Mouse (Mus musculus): ENCODE results near the gene Cpne9.
A peak's percentile ranks its signal among the peaks of the same experiment; 100 is the strongest.

Cpne9 gene

GRCm38 (mm10) chr6:113296046-113296445 is 13.9 kb downstream of the Cpne9 start:
- TF ChIP-seq POU5F1 (IDR thresholded peaks at IDR 0.05; ENCODE audit: borderline replicate concordance, low read length) (no peak), CTCF (conservative IDR thresholded peaks at IDR 0.05; ENCODE audit: low read length) (no peak)
- H3K4me3 ChIP-seq (replicated peaks; ENCODE audit: low read length), result no peak overlapping the region
- no peaks in the 10 kb centered on the region for H3K27me3 ChIP-seq (ENCODE audit: insufficient read depth, low read length)
- H3K9me3 ChIP-seq (ENCODE audit: low read length), result no peaks in the 10 kb centered on the region
- H3K36me3 ChIP-seq (ENCODE audit: insufficient read depth, low read length), result no peaks in the 10 kb centered on the region
- H3K4me1 ChIP-seq (replicated peaks; ENCODE audit: low read depth, low read length), result peaks cover 80% of the 10 kb centered on the region

- Histone ChIP-seq H3K4me3 (replicated peaks; ENCODE audit: low read length) (no peak overlapping the region), H3K27me3 (ENCODE audit: insufficient read depth, low read length) (no peaks in the 10 kb centered on the region), H3K9me3 (ENCODE audit: low read length) (no peaks in the 10 kb centered on the region), H3K36me3 (ENCODE audit: insufficient read depth, low read length) (no peaks in the 10 kb centered on the region), H3K4me1 (replicated peaks; ENCODE audit: low read depth, low read length) (peaks cover 85% of the 10 kb centered on the region)
- no peak for TF ChIP-seq CTCF (conservative IDR thresholded peaks at IDR 0.05; ENCODE audit: low read length)
- no peak for TF ChIP-seq POU5F1 (IDR thresholded peaks at IDR 0.05; ENCODE audit: borderline replicate concordance, low read length)
- TF ChIP-seq NANOG (IDR thresholded peaks at IDR 0.05; ENCODE audit: borderline replicate concordance, low read length), result no peak
Measured at GRCm38 (mm10) chr6:113296639-113297038, 14.5 kb downstream of the Cpne9 start.

- Histone ChIP-seq H3K36me3 (ENCODE audit: insufficient read depth, low read length) (no peaks in the 10 kb centered on the region), H3K4me1 (replicated peaks; ENCODE audit: low read depth, low read length) (peaks cover 70% of the 10 kb centered on the region), H3K9me3 (ENCODE audit: low read length) (no peaks in the 10 kb centered on the region), H3K27me3 (ENCODE audit: insufficient read depth, low read length) (no peaks in the 10 kb centered on the region), H3K4me3 (replicated peaks; ENCODE audit: low read length) (no peak overlapping the region)
- TF ChIP-seq NANOG (IDR thresholded peaks at IDR 0.05; ENCODE audit: borderline replicate concordance, low read length) (no peak), POU5F1 (IDR thresholded peaks at IDR 0.05; ENCODE audit: borderline replicate concordance, low read length) (no peak), CTCF (conservative IDR thresholded peaks at IDR 0.05; ENCODE audit: low read length) (no peak)
Measured at GRCm38 (mm10) chr6:113301350-113301749, 19.2 kb downstream of the Cpne9 start.

- peaks cover 61% of the 10 kb centered on the region for H3K4me1 ChIP-seq (replicated peaks; ENCODE audit: low read depth, low read length)
- H3K9me3 ChIP-seq (ENCODE audit: low read length), result no peaks in the 10 kb centered on the region
- no peaks in the 10 kb centered on the region for H3K27me3 ChIP-seq (ENCODE audit: insufficient read depth, low read length)
- no peaks in the 10 kb centered on the region for H3K36me3 ChIP-seq (ENCODE audit: insufficient read depth, low read length)
- no peak for TF ChIP-seq POU5F1 (IDR thresholded peaks at IDR 0.05; ENCODE audit: borderline replicate concordance, low read length)
- no peak; the same call in none of the 2 replicates for TF ChIP-seq CTCF (conservative IDR thresholded peaks at IDR 0.05; ENCODE audit: low read length)
- no peak for TF ChIP-seq NANOG (IDR thresholded peaks at IDR 0.05; ENCODE audit: borderline replicate concordance, low read length)
- H3K4me3 ChIP-seq (replicated peaks; ENCODE audit: low read length), result no peak overlapping the region
Measured at GRCm38 (mm10) chr6:113302258-113302657, 20.2 kb downstream of the Cpne9 start.

- no peaks in the 10 kb centered on the region for H3K9me3 ChIP-seq (ENCODE audit: low read length)
- peaks cover 52% of the 10 kb centered on the region for H3K4me1 ChIP-seq (replicated peaks; ENCODE audit: low read depth, low read length)
- H3K4me3 ChIP-seq (replicated peaks; ENCODE audit: low read length), result peak overlapping the region; percentile 100
- TF ChIP-seq CTCF (conservative IDR thresholded peaks at IDR 0.05; ENCODE audit: low read length), result no peak
- H3K27me3 ChIP-seq (ENCODE audit: insufficient read depth, low read length), result no peaks in the 10 kb centered on the region
- H3K36me3 ChIP-seq (ENCODE audit: insufficient read depth, low read length), result peaks cover 21% of the 10 kb centered on the region
Measured at GRCm38 (mm10) chr6:113306322-113306985, 24.3 kb downstream of the Cpne9 start.

- H3K9me3 ChIP-seq (ENCODE audit: low read length), result no peaks in the 10 kb centered on the region
- TF ChIP-seq POU5F1 (IDR thresholded peaks at IDR 0.05; ENCODE audit: borderline replicate concordance, low read length) (no peak), NANOG (IDR thresholded peaks at IDR 0.05; ENCODE audit: borderline replicate concordance, low read length) (no peak), CTCF (conservative IDR thresholded peaks at IDR 0.05; ENCODE audit: low read length) (no peak)
- H3K36me3 ChIP-seq (ENCODE audit: insufficient read depth, low read length), result peaks cover 26% of the 10 kb centered on the region
- peak within 1 kb of the TSS; percentile 100 for H3K4me3 ChIP-seq (replicated peaks; ENCODE audit: low read length)
- no peaks in the 10 kb centered on the region for H3K27me3 ChIP-seq (ENCODE audit: insufficient read depth, low read length)
- H3K4me1 ChIP-seq (replicated peaks; ENCODE audit: low read depth, low read length), result peaks cover 47% of the 10 kb centered on the region
Measured at GRCm38 (mm10) chr6:113306986-113307349, 24.9 kb downstream of the Cpne9 start, which contains the start of gene Brpf1. Gene Brpf1, plus strand, starts transcription at chr6:113307137.

GRCm38 (mm10) chr6:113307481-113308121 is 25.5 kb downstream of the Cpne9 start:
- H3K4me3 ChIP-seq (replicated peaks; ENCODE audit: low read length), result peak overlapping the region; percentile 100
- peaks cover 41% of the 10 kb centered on the region for H3K4me1 ChIP-seq (replicated peaks; ENCODE audit: low read depth, low read length)
- TF ChIP-seq NANOG (IDR thresholded peaks at IDR 0.05; ENCODE audit: borderline replicate concordance, low read length) (no peak), CTCF (conservative IDR thresholded peaks at IDR 0.05; ENCODE audit: low read length) (no peak), POU5F1 (IDR thresholded peaks at IDR 0.05; ENCODE audit: borderline replicate concordance, low read length) (no peak)
- H3K9me3 ChIP-seq (ENCODE audit: low read length), result no peaks in the 10 kb centered on the region
- H3K36me3 ChIP-seq (ENCODE audit: insufficient read depth, low read length), result peaks cover 32% of the 10 kb centered on the region
- no peaks in the 10 kb centered on the region for H3K27me3 ChIP-seq (ENCODE audit: insufficient read depth, low read length)

- Histone ChIP-seq H3K36me3 (ENCODE audit: insufficient read depth, low read length) (peaks cover 38% of the 10 kb centered on the region), H3K9me3 (ENCODE audit: low read length) (no peaks in the 10 kb centered on the region), H3K4me1 (replicated peaks; ENCODE audit: low read depth, low read length) (peaks cover 40% of the 10 kb centered on the region), H3K27me3 (ENCODE audit: insufficient read depth, low read length) (no peaks in the 10 kb centered on the region), H3K4me3 (replicated peaks; ENCODE audit: low read length) (peak overlapping the region; percentile 100)
- TF ChIP-seq NANOG (IDR thresholded peaks at IDR 0.05; ENCODE audit: borderline replicate concordance, low read length) (no peak), POU5F1 (IDR thresholded peaks at IDR 0.05; ENCODE audit: borderline replicate concordance, low read length) (no peak), CTCF (conservative IDR thresholded peaks at IDR 0.05; ENCODE audit: low read length) (no peak)
Measured at GRCm38 (mm10) chr6:113308141-113308540, 26.0 kb downstream of the Cpne9 start.

Measured in E14TG2a.4 (cell line).